Mouse (Mus musculus): ENCODE results near the gene Enthd1. TPM values are rescaled to one million over a fixed set of nuclear protein-coding genes. Genes with fewer than 3 reads are reported as not detected.

The Enthd1 gene
- polyA plus RNA-seq, 1 experiment from 2014 or later, result not detected

GRCm38 (mm10) chr15:80457984-80458383 is 107.0 kb downstream of the Enthd1 start:
- peaks cover 15% of the 10 kb centered on the region for H3K4me1 ChIP-seq
- H3K9ac ChIP-seq, result no peak overlapping the region
- H3K27ac ChIP-seq, result no peak overlapping the region
- no peak overlapping the region for H3K4me3 ChIP-seq (replicated peaks)
- no peaks in the 10 kb centered on the region for H3K36me3 ChIP-seq
- peaks cover 8% of the 10 kb centered on the region for H3K27me3 ChIP-seq
- no peak for ATAC-seq (replicated peaks; ENCODE audit: low FRiP score)
- WGBS, result 83% methylated on average over 3 of the region's 3 CpGs
- no peak overlapping the region for H3K4me2 ChIP-seq
- no peaks in the 10 kb centered on the region for H3K9me3 ChIP-seq (replicated peaks)

- H3K9ac ChIP-seq, result no peak overlapping the region
- ATAC-seq (replicated peaks; ENCODE audit: low FRiP score), result no peak
- no peak overlapping the region for H3K27ac ChIP-seq
- WGBS, result 81% methylated on average over 6 of the region's 6 CpGs
- H3K4me3 ChIP-seq (replicated peaks), result no peak overlapping the region
- H3K27me3 ChIP-seq, result no peaks in the 10 kb centered on the region
- H3K4me2 ChIP-seq, result no peak overlapping the region
- H3K4me1 ChIP-seq, result no peaks in the 10 kb centered on the region
- H3K9me3 ChIP-seq (replicated peaks), result no peaks in the 10 kb centered on the region
- H3K36me3 ChIP-seq, result no peaks in the 10 kb centered on the region
These were observed 110.5 kb downstream of the Enthd1 start for GRCm38 (mm10) chr15:80454486-80454885.

GRCm38 (mm10) chr15:80452425-80452824 is 112.5 kb downstream of the Enthd1 start:
- Histone ChIP-seq H3K9me3 (replicated peaks) (no peaks in the 10 kb centered on the region), H3K27me3 (no peaks in the 10 kb centered on the region), H3K9ac (no peak overlapping the region), H3K27ac (no peak overlapping the region), H3K4me2 (no peak overlapping the region), H3K4me3 (replicated peaks) (no peak overlapping the region), H3K36me3 (no peaks in the 10 kb centered on the region), H3K4me1 (no peaks in the 10 kb centered on the region)
- ATAC-seq (replicated peaks; ENCODE audit: low FRiP score), result no peak
- WGBS, result 44% methylated on average over 16 of the region's 16 CpGs

GRCm38 (mm10) chr15:80445956-80446687 is 118.8 kb downstream of the Enthd1 start:
- Histone ChIP-seq H3K4me3 (replicated peaks) (no peak overlapping the region), H3K9ac (no peak overlapping the region), H3K27ac (no peak overlapping the region), H3K36me3 (no peaks in the 10 kb centered on the region), H3K4me1 (no peaks in the 10 kb centered on the region), H3K9me3 (replicated peaks) (0 out of 2 replicates have a peak, but pooled peaks cover 4% of the 10 kb centered on the region), H3K27me3 (no peaks in the 10 kb centered on the region), H3K4me2 (no peak overlapping the region)
- 75% methylated on average over 15 of the region's 15 CpGs for WGBS
- ATAC-seq (replicated peaks; ENCODE audit: low FRiP score), result no peak

GRCm38 (mm10) chr15:80440195-80440594 is 124.8 kb downstream of the Enthd1 start:
- Histone ChIP-seq H3K9me3 (replicated peaks) (no peaks in the 10 kb centered on the region), H3K4me1 (peaks cover 27% of the 10 kb centered on the region), H3K27me3 (no peaks in the 10 kb centered on the region), H3K4me3 (replicated peaks) (no peak overlapping the region), H3K36me3 (no peaks in the 10 kb centered on the region), H3K27ac (no peak overlapping the region), H3K4me2 (no peak overlapping the region), H3K9ac (no peak overlapping the region)
- ATAC-seq (replicated peaks; ENCODE audit: low FRiP score), result no peak
- 76% methylated on average over 6 of the region's 6 CpGs for WGBS

- Histone ChIP-seq H3K27me3 (no peaks in the 10 kb centered on the region), H3K36me3 (no peaks in the 10 kb centered on the region), H3K4me3 (replicated peaks) (no peak overlapping the region), H3K4me2 (no peak overlapping the region), H3K4me1 (peaks cover 27% of the 10 kb centered on the region), H3K9me3 (replicated peaks) (no peaks in the 10 kb centered on the region), H3K9ac (no peak overlapping the region), H3K27ac (peak overlapping the region; percentile 41)
- ATAC-seq (replicated peaks; ENCODE audit: low FRiP score), result peak; percentile 77; the same call in 1 of the 2 replicates
- WGBS, result 58% methylated on average over 9 of the region's 9 CpGs
These were observed 126.5 kb downstream of the Enthd1 start for GRCm38 (mm10) chr15:80438423-80438822.

- Histone ChIP-seq H3K9me3 (replicated peaks) (no peaks in the 10 kb centered on the region), H3K36me3 (no peaks in the 10 kb centered on the region), H3K27ac (peak overlapping the region; percentile 41; the same call in 1 of the 2 replicates), H3K9ac (no peak overlapping the region), H3K4me1 (peaks cover 27% of the 10 kb centered on the region), H3K4me3 (replicated peaks) (no peak overlapping the region), H3K27me3 (no peaks in the 10 kb centered on the region), H3K4me2 (no peak overlapping the region)
- no peak for ATAC-seq (replicated peaks; ENCODE audit: low FRiP score)
- 78% methylated on average over 9 of the region's 9 CpGs for WGBS
These were observed 127.0 kb downstream of the Enthd1 start for GRCm38 (mm10) chr15:80437996-80438395.

- ATAC-seq (replicated peaks; ENCODE audit: low FRiP score), result no peak
- no peak overlapping the region for H3K4me2 ChIP-seq
- H3K27me3 ChIP-seq, result no peaks in the 10 kb centered on the region
- H3K9ac ChIP-seq, result no peak overlapping the region
- no peaks in the 10 kb centered on the region for H3K36me3 ChIP-seq
- no peak overlapping the region for H3K4me3 ChIP-seq (replicated peaks)
- WGBS, result 78% methylated on average over 5 of the region's 5 CpGs
- H3K27ac ChIP-seq, result no peak overlapping the region
- H3K9me3 ChIP-seq (replicated peaks), result no peaks in the 10 kb centered on the region
- peaks cover 27% of the 10 kb centered on the region for H3K4me1 ChIP-seq
These were observed 128.0 kb downstream of the Enthd1 start for GRCm38 (mm10) chr15:80436961-80437360.

- Histone ChIP-seq H3K9ac (no peak overlapping the region), H3K9me3 (replicated peaks) (no peaks in the 10 kb centered on the region), H3K4me1 (no peaks in the 10 kb centered on the region), H3K27ac (no peak overlapping the region), H3K27me3 (no peaks in the 10 kb centered on the region), H3K4me2 (no peak overlapping the region), H3K36me3 (no peaks in the 10 kb centered on the region), H3K4me3 (replicated peaks) (no peak overlapping the region)
- ATAC-seq (replicated peaks; ENCODE audit: low FRiP score), result no peak
- 81% methylated on average over 11 of the region's 11 CpGs for WGBS
These were observed 134.6 kb downstream of the Enthd1 start for GRCm38 (mm10) chr15:80430324-80430723.

- Histone ChIP-seq H3K4me1 (peaks cover 20% of the 10 kb centered on the region), H3K4me3 (replicated peaks) (no peak overlapping the region), H3K27ac (no peak overlapping the region), H3K36me3 (no peaks in the 10 kb centered on the region), H3K27me3 (no peaks in the 10 kb centered on the region), H3K9me3 (replicated peaks) (no peaks in the 10 kb centered on the region), H3K9ac (no peak overlapping the region), H3K4me2 (no peak overlapping the region)
- ATAC-seq (replicated peaks; ENCODE audit: low FRiP score), result no peak
- WGBS, result 54% methylated on average over 2 of the region's 2 CpGs
These were observed 146.8 kb downstream of the Enthd1 start for GRCm38 (mm10) chr15:80418146-80418545.

GRCm38 (mm10) chr15:80417066-80417465 is 147.9 kb downstream of the Enthd1 start:
- Histone ChIP-seq H3K9me3 (replicated peaks) (no peaks in the 10 kb centered on the region), H3K4me2 (no peak overlapping the region), H3K9ac (no peak overlapping the region), H3K4me3 (replicated peaks) (no peak overlapping the region), H3K4me1 (peaks cover 20% of the 10 kb centered on the region), H3K27ac (no peak overlapping the region), H3K27me3 (no peaks in the 10 kb centered on the region), H3K36me3 (no peaks in the 10 kb centered on the region)
- 40% methylated on average over 9 of the region's 9 CpGs for WGBS
- ATAC-seq (replicated peaks; ENCODE audit: low FRiP score), result no peak

GRCm38 (mm10) chr15:80415132-80415531 is 149.8 kb downstream of the Enthd1 start:
- H3K9me3 ChIP-seq (replicated peaks), result no peaks in the 10 kb centered on the region
- no peak for ATAC-seq (replicated peaks; ENCODE audit: low FRiP score)
- H3K27ac ChIP-seq, result no peak overlapping the region
- WGBS, result 73% methylated on average over 4 of the region's 4 CpGs
- H3K4me2 ChIP-seq, result no peak overlapping the region
- no peaks in the 10 kb centered on the region for H3K27me3 ChIP-seq
- H3K4me3 ChIP-seq (replicated peaks), result no peak overlapping the region
- H3K4me1 ChIP-seq, result peaks cover 20% of the 10 kb centered on the region
- no peak overlapping the region for H3K9ac ChIP-seq
- H3K36me3 ChIP-seq, result no peaks in the 10 kb centered on the region

Measured in kidney, embryonic 15.5 days (tissue).